Mouse (Mus musculus) MEL (cell line): ENCODE measurements at regions not wholly inside any gene's neighbourhood (a gene's known extent, or its start where the extent isn't known, plus 50 kb on each side); places are given as distances from the start of the nearest gene placed in this dataset.

Experiments used
- DNase-seq: peaks from one replicate; pipeline ENCODE4 v3.0.0; 2011; ENCODE audit warnings: low read depth, low spot score
- H3K27ac ChIP-seq: 2 replicates; pipeline ENCODE4 v1.5.1; 2012; ENCODE audit warnings: low read depth, mild to moderate bottlenecking, control low read depth, low read length, moderate library complexity; ENCODE audit not compliant: control insufficient read depth
- H3K27me3 ChIP-seq, 2 experiments: fragments of 150-350 bp in 1 of 2; sonication (generic) in 1 of 2; 2 replicates each; pipeline ENCODE4 v1.6.1; 2012; ENCODE audit warnings: low read length in 2 of 2, mild to moderate bottlenecking in 2 of 2, improper control_type of control experiment in 1 of 2, moderate library complexity in 1 of 2; ENCODE audit not compliant: insufficient read depth in 2 of 2, control insufficient read depth in 1 of 2
- H3K36me3 ChIP-seq, 2 experiments: 2 replicates each; pipeline ENCODE4 v1.6.1; 2012 to 2014; ENCODE audit warnings: low read length in 2 of 2, improper control_type of control experiment in 1 of 2, inconsistent platforms in 1 of 2, mild to moderate bottlenecking in 1 of 2; ENCODE audit not compliant: insufficient read depth in 2 of 2, control insufficient read depth in 1 of 2
- H3K4me1 ChIP-seq, 2 experiments: fragments of 150-350 bp in 1 of 2; sonication (generic) in 1 of 2; 2 replicates each; pipeline ENCODE4 v1.6.1; 2012; ENCODE audit warnings: low read length in 2 of 2, improper control_type of control experiment in 1 of 2, mild to moderate bottlenecking in 1 of 2; ENCODE audit not compliant: insufficient read depth in 2 of 2, control insufficient read depth in 1 of 2
- H3K4me3 ChIP-seq, 2 experiments: fragments of 150-350 bp in 1 of 2; sonication (generic) in 1 of 2; 2 replicates each; pipeline ENCODE4 v1.5.1; 2012; ENCODE audit warnings: low read depth in 2 of 2, low read length in 2 of 2, mild to moderate bottlenecking in 2 of 2, moderate library complexity in 2 of 2, control low read depth in 1 of 2, improper control_type of control experiment in 1 of 2; ENCODE audit not compliant: control insufficient read depth in 1 of 2, insufficient read depth in 1 of 2
- H3K79me2 ChIP-seq: 2 replicates; pipeline ENCODE4 v1.6.1; 2012; ENCODE audit warnings: mild to moderate bottlenecking, low read length, moderate library complexity; ENCODE audit not compliant: control insufficient read depth, poor library complexity, insufficient read depth
- H3K9ac ChIP-seq: 2 replicates; pipeline ENCODE4 v1.6.1; 2012; ENCODE audit warnings: low read depth, mild to moderate bottlenecking, control low read depth, low read length, moderate library complexity; ENCODE audit not compliant: control insufficient read depth, poor library complexity, severe bottlenecking
- H3K9me3 ChIP-seq: fragments of 150-350 bp; sonication (generic); replicated peaks from 2 replicates; pipeline ENCODE4 v1.6.1; 2012; ENCODE audit warnings: mild to moderate bottlenecking, low read length, improper control_type of control experiment, moderate library complexity; ENCODE audit not compliant: insufficient read depth
- BHLHE40 ChIP-seq: IDR thresholded peaks from 2 replicates; pipeline ENCODE4 v1.6.1; 2012; ENCODE audit warnings: low read depth, mild to moderate bottlenecking, inconsistent platforms, low read length, improper control_type of control experiment, borderline replicate concordance
- CHD2 ChIP-seq: IDR thresholded peaks from 2 replicates; pipeline ENCODE4 v1.6.1; 2011; ENCODE audit warnings: low read length, improper control_type of control experiment
- CTCF ChIP-seq, 3 experiments: IDR thresholded peaks in 2 of 3; conservative IDR thresholded peaks in 1 of 3; 2 replicates each; pipeline ENCODE4 v1.5.1; 2011 to 2012; ENCODE audit warnings: low read length in 3 of 3, low read depth in 2 of 3, mild to moderate bottlenecking in 2 of 3, improper control_type of control experiment in 1 of 3, inconsistent platforms in 1 of 3, mixed read lengths in 1 of 3, moderate library complexity in 1 of 3; ENCODE audit not compliant: control insufficient read depth in 1 of 3, insufficient read depth in 1 of 3, poor library complexity in 1 of 3, severe bottlenecking in 1 of 3
- EP300 ChIP-seq, 2 experiments: IDR thresholded peaks; 2 replicates each; pipeline ENCODE4 v1.6.1; 2011; ENCODE audit warnings: improper control_type of control experiment in 2 of 2, low read length in 2 of 2, low read depth in 1 of 2, mild to moderate bottlenecking in 1 of 2
- GABPA ChIP-seq: IDR thresholded peaks from 2 replicates; pipeline ENCODE4 v1.6.1; 2012; ENCODE audit warnings: low read depth, mild to moderate bottlenecking, inconsistent platforms, low read length, improper control_type of control experiment, moderate library complexity
- JUND ChIP-seq: IDR thresholded peaks from 2 replicates; pipeline ENCODE4 v1.6.1; 2011; ENCODE audit warnings: low read depth, mild to moderate bottlenecking, improper control_type of control experiment, low read length
- KAT2A ChIP-seq: conservative IDR thresholded peaks from 2 replicates; pipeline ENCODE4 v1.6.1; 2012; ENCODE audit warnings: low read depth, low read length, improper control_type of control experiment, inconsistent platforms
- MAFK ChIP-seq: IDR thresholded peaks from 2 replicates; pipeline ENCODE4 v1.6.1; 2011; ENCODE audit warnings: low read depth, mild to moderate bottlenecking, low read length, improper control_type of control experiment, borderline replicate concordance
- MAX ChIP-seq: IDR thresholded peaks from 2 replicates; pipeline ENCODE4 v1.6.1; 2011; ENCODE audit warnings: low read length, improper control_type of control experiment
- MAZ ChIP-seq: IDR thresholded peaks from 2 replicates; pipeline ENCODE4 v1.6.1; 2012; ENCODE audit warnings: low read depth, mild to moderate bottlenecking, inconsistent platforms, low read length, improper control_type of control experiment
- MEF2A ChIP-seq: IDR thresholded peaks from 2 replicates; pipeline ENCODE4 v1.6.1; 2014; ENCODE audit warnings: low read depth, mild to moderate bottlenecking, inconsistent platforms, low read length, improper control_type of control experiment; ENCODE audit not compliant: poor library complexity, insufficient replicate concordance, severe bottlenecking; ENCODE audit errors: extremely low read depth
- NELFE ChIP-seq: IDR thresholded peaks from 2 replicates; pipeline ENCODE4 v1.6.1; 2011; ENCODE audit warnings: low read depth, low read length, improper control_type of control experiment
- NRF1 ChIP-seq: IDR thresholded peaks from 2 replicates; pipeline ENCODE4 v1.6.1; 2014; ENCODE audit warnings: low read depth, mild to moderate bottlenecking, inconsistent platforms, low read length, improper control_type of control experiment, moderate library complexity; ENCODE audit not compliant: poor library complexity, insufficient read depth, severe bottlenecking
- POLR2AphosphoS2 ChIP-seq: IDR thresholded peaks from 2 replicates; pipeline ENCODE4 v1.6.1; 2011; ENCODE audit warnings: low read length, improper control_type of control experiment
- POLR2AphosphoS5 ChIP-seq: IDR thresholded peaks from 2 replicates; pipeline ENCODE4 v1.6.1; 2012; ENCODE audit warnings: low read depth, borderline replicate concordance, mild to moderate bottlenecking, inconsistent platforms, low read length, moderate library complexity, mixed read lengths
- RAD21 ChIP-seq: IDR thresholded peaks from 2 replicates; pipeline ENCODE4 v1.6.1; 2011; ENCODE audit warnings: mild to moderate bottlenecking, low read depth, low read length, improper control_type of control experiment
- RCOR1 ChIP-seq: IDR thresholded peaks from 2 replicates; pipeline ENCODE4 v1.6.1; 2012; ENCODE audit warnings: low read depth, mild to moderate bottlenecking, inconsistent platforms, low read length, improper control_type of control experiment
- SIN3A ChIP-seq: IDR thresholded peaks from 2 replicates; pipeline ENCODE4 v1.6.1; 2012; ENCODE audit warnings: low read length, improper control_type of control experiment, inconsistent platforms
- SMC3 ChIP-seq: IDR thresholded peaks from 2 replicates; pipeline ENCODE4 v1.6.1; 2011; ENCODE audit warnings: low read depth, low read length, improper control_type of control experiment
- TBP ChIP-seq: IDR thresholded peaks from 2 replicates; pipeline ENCODE4 v1.8.0; 2011; ENCODE audit warnings: low read depth, low read length, improper control_type of control experiment
- UBTF ChIP-seq: IDR thresholded peaks from 2 replicates; pipeline ENCODE4 v1.6.1; 2012; ENCODE audit warnings: low read depth, mild to moderate bottlenecking, inconsistent platforms, low read length, improper control_type of control experiment, moderate library complexity, borderline replicate concordance; ENCODE audit not compliant: insufficient read depth
- USF1 ChIP-seq: IDR thresholded peaks from 2 replicates; pipeline ENCODE4 v1.6.1; 2014; ENCODE audit warnings: low read depth, mild to moderate bottlenecking, inconsistent platforms, low read length, improper control_type of control experiment, moderate library complexity
- USF2 ChIP-seq, 2 experiments: IDR thresholded peaks; 2 replicates each; pipeline ENCODE4 v1.6.1; 2011 to 2012; ENCODE audit warnings: improper control_type of control experiment in 2 of 2, low read length in 2 of 2, borderline replicate concordance in 1 of 2, inconsistent platforms in 1 of 2, low read depth in 1 of 2, mild to moderate bottlenecking in 1 of 2; ENCODE audit not compliant: insufficient read depth in 1 of 2
- ZC3H11A ChIP-seq: IDR thresholded peaks from 2 replicates; pipeline ENCODE4 v1.6.1; 2012; ENCODE audit warnings: low read depth, mild to moderate bottlenecking, inconsistent platforms, low read length, improper control_type of control experiment

DNA sequence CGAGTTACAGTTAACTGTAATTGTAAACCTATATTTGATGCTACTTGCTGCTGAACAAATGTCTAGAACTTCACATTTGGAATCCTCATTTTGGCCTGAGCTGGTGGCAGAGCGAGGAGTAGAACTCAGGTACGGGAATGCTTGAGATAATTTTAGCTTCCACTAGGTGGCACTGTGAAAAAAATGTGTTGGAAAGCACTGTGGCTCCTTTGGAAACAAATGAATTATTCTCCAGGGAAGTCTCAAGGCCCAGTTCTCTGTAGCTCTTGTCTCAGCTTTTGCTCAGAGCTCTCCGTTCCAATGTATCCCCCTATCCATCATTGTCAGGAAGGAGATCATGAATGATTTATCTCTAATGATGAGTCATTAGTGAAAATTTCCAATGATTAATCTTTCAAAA is 114.7 kb upstream of the Kcna4 start:
- peak; percentile 55 for DNase-seq
- no peaks in the 10 kb centered on the region for H3K27me3 ChIP-seq
- TF ChIP-seq POLR2AphosphoS5 (no peak), NRF1 (no peak), ZC3H11A (no peak), SIN3A (no peak), TBP (no peak), SMC3 (peak; percentile 54), GABPA (no peak), CTCF (IDR thresholded peaks at IDR 0.05 in 2 of 3, conservative IDR thresholded peaks at IDR 0.05 in 1 of 3; ENCODE audit: control insufficient read depth in 1 of 3, insufficient read depth in 1 of 3, low read depth in 2 of 3, low read length in 3 of 3, poor library complexity in 1 of 3, severe bottlenecking in 1 of 3) (peak in 2 of 3 experiments; percentile 42 to 52; a peak in 4 of 6 replicates), CHD2 (no peak), MAZ (no peak), RAD21 (peak; percentile 49)

DNA sequence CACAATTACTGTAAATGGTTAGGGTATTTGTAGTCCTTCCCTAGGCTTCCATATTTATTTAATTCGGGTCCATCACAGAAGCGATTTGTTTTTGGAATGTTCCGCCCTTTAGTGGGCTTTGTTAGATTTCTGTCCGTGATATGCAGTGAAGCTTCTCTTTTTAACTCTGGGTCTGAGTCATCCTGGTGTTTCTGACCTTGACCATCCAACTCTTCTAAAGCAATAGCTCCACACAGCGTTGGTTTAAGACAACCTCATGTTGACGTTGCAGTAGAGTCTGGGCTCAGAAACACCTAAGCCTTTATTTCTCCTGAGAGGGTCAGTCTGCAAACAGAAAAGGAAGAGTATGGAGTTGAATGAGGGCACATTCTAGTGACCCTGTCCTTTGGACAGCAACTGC is 107.4 kb upstream of the Kcna4 start:
- peaks cover 0 to 3% of the 10 kb centered on the region in 2 experiments; a peak in 2 of 4 replicates for H3K36me3 ChIP-seq
- no peak for DNase-seq
- no peak overlapping the region for H3K4me3 ChIP-seq
- no peaks in the 10 kb centered on the region for H3K9me3 ChIP-seq
- H3K27ac ChIP-seq: no peak overlapping the region
- peaks cover 5% of the 10 kb centered on the region in 2 experiments; a peak in 3 of 4 replicates for H3K4me1 ChIP-seq
- TF ChIP-seq MAFK (no peak), CTCF (IDR thresholded peaks at IDR 0.05 in 2 of 3, conservative IDR thresholded peaks at IDR 0.05 in 1 of 3; ENCODE audit: control insufficient read depth in 1 of 3, insufficient read depth in 1 of 3, low read depth in 2 of 3, low read length in 3 of 3, poor library complexity in 1 of 3, severe bottlenecking in 1 of 3) (peak in 1 of 3 experiments; percentile 1; a peak in 1 of 6 replicates)
- no peak overlapping the region for H3K9ac ChIP-seq
- no peaks in the 10 kb centered on the region for H3K27me3 ChIP-seq
- no peaks in the 10 kb centered on the region for H3K79me2 ChIP-seq

More for the DNA sequence above, 114.7 kb upstream of the Kcna4 start:
- Histone ChIP-seq H3K4me1 (no peaks in the 10 kb centered on the region), H3K9me3 (no peaks in the 10 kb centered on the region), H3K9ac (no peak overlapping the region), H3K36me3 (no peaks in the 10 kb centered on the region), H3K79me2 (no peaks in the 10 kb centered on the region), H3K27ac (no peak overlapping the region), H3K4me3 (no peak overlapping the region)

DNA sequence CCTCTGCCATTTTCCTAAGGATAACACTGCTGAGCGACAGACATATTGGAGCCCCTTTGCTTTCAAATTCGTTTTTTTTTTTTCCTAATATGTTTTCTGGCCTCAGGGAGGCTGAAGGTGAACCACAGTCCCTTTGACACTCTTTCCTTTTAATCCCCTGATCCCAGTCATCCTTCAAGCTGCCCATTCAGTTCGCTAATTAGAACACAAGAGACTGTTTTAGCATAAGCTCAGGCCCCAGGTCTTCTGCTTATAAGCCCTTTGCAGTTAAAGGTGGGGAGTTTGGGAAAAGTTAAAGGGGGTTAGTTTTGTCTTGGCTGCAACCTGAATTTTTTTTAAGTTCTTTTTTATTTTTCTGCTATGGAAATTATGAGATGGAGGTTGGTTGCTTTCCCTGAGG is 105.6 kb upstream of the Kcna4 start:
- H3K9me3 ChIP-seq: no peaks in the 10 kb centered on the region
- no peak for DNase-seq
- H3K36me3 ChIP-seq: peaks cover 0 to 3% of the 10 kb centered on the region in 2 experiments; a peak in 2 of 4 replicates
- no peak for TF ChIP-seq RCOR1
- TF ChIP-seq NRF1: no peak
- TF ChIP-seq USF1: no peak
- TF ChIP-seq MEF2A: no peak
- TF ChIP-seq KAT2A: no peak
- TF ChIP-seq JUND: no peak
- TF ChIP-seq UBTF: no peak
- TF ChIP-seq USF2 (IDR thresholded peaks at IDR 0.05; ENCODE audit: borderline replicate concordance in 1 of 2, insufficient read depth in 1 of 2, low read depth in 1 of 2, low read length in 2 of 2): no peak
- no peak for TF ChIP-seq TBP
- no peak for TF ChIP-seq POLR2AphosphoS2
- TF ChIP-seq MAZ: no peak
- no peak for TF ChIP-seq BHLHE40
- no peak for TF ChIP-seq MAFK
- TF ChIP-seq POLR2AphosphoS5: no peak
- no peak for TF ChIP-seq MAX
- TF ChIP-seq NELFE: no peak
- TF ChIP-seq EP300 (IDR thresholded peaks at IDR 0.05; ENCODE audit: low read depth in 1 of 2, low read length in 2 of 2): no peak

More for the DNA sequence above, 105.6 kb upstream of the Kcna4 start:
- Histone ChIP-seq H3K27me3 (no peaks in the 10 kb centered on the region), H3K79me2 (no peaks in the 10 kb centered on the region), H3K27ac (no peak overlapping the region), H3K4me3 (no peak overlapping the region), H3K4me1 (peaks cover 5% of the 10 kb centered on the region in 2 experiments; a peak in 3 of 4 replicates), H3K9ac (no peak overlapping the region)
